Mouse (Mus musculus) lung, embryonic 14.5 days (tissue): ENCODE data around the gene Ppp1r1c. TPM values are rescaled to one million over a fixed set of nuclear protein-coding genes. Genes with fewer than 3 reads are reported as not detected.

ENCODE experiments used
- ATAC-seq: fragments of 200-750 bp; cut with Nextera tagmentation; 2 replicates; pipeline ENCODE4 v1.8.0; 2017; ENCODE audit warnings: mild to moderate bottlenecking, moderate TSS enrichment, moderate library complexity; ENCODE audit not compliant: insufficient read depth
- DNase-seq: peaks from one replicate; pipeline ENCODE4 v3.0.0-alpha.2; 2015
- H3K27ac ChIP-seq: fragments of 300-500 bp; sonication (generic); 2 replicates; pipeline ENCODE4 v1.5.1; 2014; ENCODE audit warnings: low read depth, mild to moderate bottlenecking, moderate library complexity
- H3K27me3 ChIP-seq: fragments of 300-500 bp; sonication (generic); 2 replicates; pipeline ENCODE4 v1.6.1; 2014; ENCODE audit warnings: low read length, control low read depth; ENCODE audit not compliant: insufficient read depth
- H3K36me3 ChIP-seq: fragments of 300-500 bp; sonication (generic); 2 replicates; pipeline ENCODE4 v1.6.1; 2014; ENCODE audit warnings: control low read depth; ENCODE audit not compliant: insufficient read depth
- H3K4me1 ChIP-seq: fragments of 300-500 bp; sonication (generic); 2 replicates; pipeline ENCODE4 v1.6.1; 2014; ENCODE audit warnings: antibody characterized with exemption, control low read depth; ENCODE audit not compliant: insufficient read depth
- H3K4me2 ChIP-seq: fragments of 300-500 bp; sonication (generic); 2 replicates; pipeline ENCODE4 v1.6.1; 2014; ENCODE audit warnings: mild to moderate bottlenecking
- H3K4me3 ChIP-seq: fragments of 300-500 bp; sonication (generic); 2 replicates; pipeline ENCODE4 v1.5.1; 2014; ENCODE audit warnings: low read depth, low read length
- H3K9ac ChIP-seq: fragments of 300-500 bp; sonication (generic); 2 replicates; pipeline ENCODE4 v1.6.1; 2014
- H3K9me3 ChIP-seq: fragments of 300-500 bp; sonication (generic); 2 replicates; pipeline ENCODE4 v1.6.1; 2016; ENCODE audit warnings: low read depth, low read length, control low read depth
- CTCF ChIP-seq: IDR thresholded peaks from 2 replicates; pipeline ENCODE4 v1.5.1; 2016; ENCODE audit warnings: antibody characterized with exemption, low read depth
- whole genome bisulfite sequencing: fragments of 180-500 bp; shearing (Covaris S2); extraction: QIAGEN DNeasy Blood & Tissue Kit; methylation state at CpG from one replicate; pipeline ENCODE4 v1.1.7; 2014; 5-methylcytosine and 5-hydroxymethylcytosine counted together
- polyA plus RNA-seq: library from polyadenylated mRNA; unstranded; fragments of >200 nt; fragmentation: Nextera tagmentation; extraction: Ambion mirVana; gene quantifications from 2 replicates; pipeline ENCODE4 v1.2.1, GENCODE M21; 2014

Gene Ppp1r1c
- polyA plus RNA-seq, 1 experiment from 2014 or later, result not detected

DNA sequence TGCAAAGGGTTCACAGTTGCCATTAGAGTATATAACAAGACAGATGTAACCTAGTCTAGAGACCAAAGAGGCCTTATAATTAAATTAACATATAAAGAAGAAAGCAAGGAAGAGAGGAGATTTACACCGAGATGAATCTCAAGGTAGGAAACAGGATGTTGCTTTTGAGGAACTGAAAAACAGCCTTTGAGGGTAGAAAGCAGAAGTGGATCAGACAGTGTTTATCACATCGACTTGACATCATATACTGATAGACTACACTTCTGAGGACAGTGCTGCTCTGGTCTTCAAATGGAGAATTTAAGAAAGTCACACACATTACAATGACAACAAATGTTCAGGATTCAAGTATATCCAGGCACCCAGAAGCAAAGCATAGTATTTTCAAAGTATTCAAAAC, 34.4 kb downstream of the Ppp1r1c start:
- TF ChIP-seq CTCF, result no peak
- no peaks in the 10 kb centered on the region for H3K27me3 ChIP-seq
- H3K4me1 ChIP-seq, result no peaks in the 10 kb centered on the region
- ATAC-seq, result no peak
- no peak overlapping the region for H3K27ac ChIP-seq
- no peak overlapping the region for H3K4me2 ChIP-seq
- no peak for DNase-seq
- H3K9ac ChIP-seq, result no peak overlapping the region
- H3K36me3 ChIP-seq, result no peaks in the 10 kb centered on the region
- 75% methylated on average over 2 of the region's 2 CpGs for WGBS
- peaks cover 5% of the 10 kb centered on the region; the same call in 1 of the 2 replicates for H3K9me3 ChIP-seq
- no peak overlapping the region for H3K4me3 ChIP-seq

DNA sequence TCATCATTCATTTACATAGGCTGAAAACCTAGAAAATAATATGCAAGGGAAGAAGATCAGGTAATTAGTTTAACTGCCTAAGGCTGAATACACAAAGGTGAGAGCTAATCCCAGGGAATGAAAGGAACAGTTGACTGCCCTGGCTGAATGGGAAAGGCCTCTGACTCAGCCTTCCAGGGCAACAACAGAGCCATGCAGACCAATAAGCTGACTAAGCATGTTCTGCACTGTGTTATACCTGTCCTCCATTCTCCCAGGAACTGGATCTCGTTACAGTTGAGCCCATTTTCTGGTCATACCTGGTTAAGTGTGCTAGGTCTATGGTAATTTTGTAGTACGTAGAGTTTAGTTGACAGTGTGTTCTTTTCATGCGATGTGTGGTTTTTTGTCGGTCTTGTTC, 36.6 kb downstream of the Ppp1r1c start:
- Histone ChIP-seq H3K9ac (no peak overlapping the region), H3K9me3 (no peaks in the 10 kb centered on the region), H3K4me2 (no peak overlapping the region), H3K4me1 (no peaks in the 10 kb centered on the region), H3K36me3 (no peaks in the 10 kb centered on the region), H3K27ac (no peak overlapping the region), H3K27me3 (no peaks in the 10 kb centered on the region), H3K4me3 (no peak overlapping the region)
- no peak for TF ChIP-seq CTCF
- 90% methylated on average over 4 of the region's 4 CpGs for WGBS
- DNase-seq (no peak), ATAC-seq (no peak)

DNA sequence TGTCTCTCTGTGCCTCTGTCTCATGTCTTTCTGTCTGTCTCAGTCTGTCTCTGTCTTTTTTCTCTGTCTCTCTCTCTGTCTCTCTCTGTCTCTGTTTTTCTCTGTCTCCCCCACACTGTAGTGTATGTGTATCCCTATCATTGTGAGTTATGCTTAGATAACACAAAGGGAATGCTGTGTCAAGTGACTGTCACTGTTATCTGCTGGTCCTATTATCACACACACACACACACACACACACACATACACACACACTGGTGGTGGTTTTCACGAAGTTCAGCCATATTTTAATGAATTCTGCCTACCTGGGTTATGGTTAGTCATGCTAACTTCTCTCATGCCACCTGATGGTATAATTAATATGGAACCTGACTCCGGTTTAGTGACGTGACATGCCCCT, 44.1 kb downstream of the Ppp1r1c start:
- DNase-seq (no peak), ATAC-seq (no peak)
- H3K27ac ChIP-seq, result no peak overlapping the region
- WGBS, result 67% methylated on average over 3 of the region's 3 CpGs
- no peak overlapping the region for H3K4me3 ChIP-seq
- no peaks in the 10 kb centered on the region for H3K36me3 ChIP-seq
- H3K4me2 ChIP-seq, result no peak overlapping the region
- no peaks in the 10 kb centered on the region for H3K27me3 ChIP-seq
- no peak overlapping the region for H3K9ac ChIP-seq
- H3K9me3 ChIP-seq, result no peaks in the 10 kb centered on the region
- no peaks in the 10 kb centered on the region for H3K4me1 ChIP-seq
- no peak for TF ChIP-seq CTCF

DNA sequence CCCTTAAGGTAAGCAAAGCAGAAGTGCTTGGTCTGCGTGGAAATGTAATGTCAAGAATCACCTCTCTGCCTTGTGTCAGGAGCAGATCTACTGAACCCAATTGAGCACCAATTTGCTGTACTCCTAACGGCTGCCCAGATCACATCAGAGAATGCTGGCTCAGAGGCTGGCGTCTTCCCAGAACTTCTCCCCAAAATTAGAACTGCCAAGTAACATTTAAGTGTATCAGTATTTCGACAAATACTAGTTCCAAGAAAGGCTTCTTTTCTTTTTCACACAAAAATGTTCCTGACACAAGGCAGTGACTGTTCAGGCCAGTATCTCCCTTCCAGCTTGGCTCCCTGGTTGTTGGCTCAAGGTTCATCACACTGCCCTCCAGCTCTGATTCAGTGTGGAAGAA, 52.4 kb downstream of the Ppp1r1c start:
- 69% methylated on average over 4 of the region's 4 CpGs for WGBS
- TF ChIP-seq CTCF, result no peak
- no peak for DNase-seq

DNA sequence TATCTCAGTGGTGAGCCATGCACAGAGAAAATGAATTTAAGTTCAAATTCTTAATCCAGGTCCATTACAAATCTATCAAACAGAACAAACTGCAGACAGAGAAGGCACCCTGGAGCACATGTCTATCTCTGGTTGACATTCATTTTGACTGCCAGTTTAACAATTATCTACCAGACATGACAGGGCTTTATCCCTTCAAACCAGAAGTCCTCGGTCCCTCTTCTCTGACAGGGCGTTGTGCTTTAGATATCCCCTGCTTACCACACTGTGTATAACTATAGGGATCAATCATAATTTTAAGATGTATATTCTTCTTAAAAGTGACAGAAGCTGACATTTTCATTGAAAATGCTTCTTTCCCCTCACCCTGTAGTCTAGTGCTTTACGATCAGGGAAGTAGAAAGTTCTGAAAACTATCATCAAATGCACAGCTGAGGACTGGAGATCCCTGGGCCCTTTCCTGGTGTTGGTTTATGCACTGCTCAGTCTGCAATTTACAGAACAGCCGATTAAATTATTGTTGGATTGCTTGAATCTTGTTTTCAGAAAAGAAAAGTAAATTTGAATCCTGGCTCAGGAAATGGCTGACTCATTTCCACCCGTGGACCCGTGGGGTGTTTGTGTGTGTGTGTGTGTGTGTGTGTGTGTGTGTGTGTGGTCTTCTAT, 55.3 kb downstream of the Ppp1r1c start:
- 0 out of 2 replicates have a peak, but pooled peaks cover 4% of the 10 kb centered on the region for H3K4me1 ChIP-seq
- no peak overlapping the region for H3K9ac ChIP-seq
- H3K4me3 ChIP-seq, result no peak overlapping the region
- WGBS, result 59% methylated on average over 6 of the region's 6 CpGs
- H3K27me3 ChIP-seq, result no peaks in the 10 kb centered on the region
- ATAC-seq (no peak), DNase-seq (no peak)
- H3K4me2 ChIP-seq, result no peak overlapping the region
- no peak for TF ChIP-seq CTCF
- H3K27ac ChIP-seq, result no peak overlapping the region
- no peaks in the 10 kb centered on the region for H3K36me3 ChIP-seq
- H3K9me3 ChIP-seq, result no peaks in the 10 kb centered on the region

More for the DNA sequence above, 52.4 kb downstream of the Ppp1r1c start:
- Histone ChIP-seq H3K27me3 (no peaks in the 10 kb centered on the region), H3K4me3 (no peak overlapping the region), H3K36me3 (no peaks in the 10 kb centered on the region), H3K27ac (no peak overlapping the region), H3K9ac (no peak overlapping the region), H3K4me2 (no peak overlapping the region), H3K4me1 (no peaks in the 10 kb centered on the region), H3K9me3 (no peaks in the 10 kb centered on the region)
- ATAC-seq, result no peak

DNA sequence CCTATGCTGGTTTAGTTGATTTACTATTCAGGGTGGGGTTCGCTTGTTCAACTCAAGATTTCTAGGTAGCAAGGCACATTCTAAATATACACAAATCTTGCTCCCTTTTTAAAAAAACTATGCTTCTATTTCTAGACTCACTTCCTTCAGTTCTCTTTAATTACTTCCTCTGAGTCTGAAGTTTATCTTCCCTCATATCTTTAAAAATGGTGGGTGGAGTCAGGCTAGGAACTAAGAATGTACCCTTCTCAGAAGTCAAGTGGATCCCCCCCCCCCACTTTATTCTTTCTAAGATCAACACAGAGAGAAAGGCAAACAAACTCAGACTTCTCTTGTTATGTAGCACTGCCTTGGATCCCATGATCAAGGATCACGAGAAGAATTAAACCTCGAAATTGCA, 57.5 kb downstream of the Ppp1r1c start:
- no peak for DNase-seq
- ATAC-seq, result peak; percentile 45; the same call in 1 of the 2 replicates
- 49% methylated on average over 3 of the region's 3 CpGs for WGBS

DNA sequence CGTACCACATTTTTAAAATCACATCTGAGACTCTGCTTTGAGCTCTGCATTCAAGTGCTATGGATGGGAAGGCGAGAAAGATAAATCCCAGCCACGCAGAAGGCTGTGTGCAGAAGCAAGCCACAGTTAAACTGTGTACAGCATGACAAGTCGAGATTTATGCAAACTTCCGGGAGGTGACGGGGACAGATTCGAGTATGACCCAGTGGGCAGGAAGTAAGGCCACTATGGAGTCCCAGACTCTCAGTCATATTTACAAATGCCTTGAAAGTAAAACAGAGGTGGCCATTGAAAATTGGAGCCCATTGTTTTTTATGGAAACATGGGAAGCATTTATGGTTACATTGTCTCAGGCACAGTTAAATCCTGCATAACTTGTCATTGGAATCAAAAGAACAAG, 58.1 kb downstream of the Ppp1r1c start:
- no peaks in the 10 kb centered on the region for H3K9me3 ChIP-seq
- no peak overlapping the region for H3K4me2 ChIP-seq
- no peak overlapping the region for H3K9ac ChIP-seq
- 0 out of 2 replicates have a peak, but pooled peaks cover 4% of the 10 kb centered on the region for H3K4me1 ChIP-seq
- no peak overlapping the region for H3K4me3 ChIP-seq
- ATAC-seq (peak; percentile 75), DNase-seq (peak; percentile 65)
- H3K36me3 ChIP-seq, result no peaks in the 10 kb centered on the region
- H3K27ac ChIP-seq, result no peak overlapping the region
- WGBS, result 20% methylated on average over 7 of the region's 7 CpGs
- H3K27me3 ChIP-seq, result no peaks in the 10 kb centered on the region
- no peak for TF ChIP-seq CTCF

More for the DNA sequence above, 57.5 kb downstream of the Ppp1r1c start:
- H3K27ac ChIP-seq, result no peak overlapping the region
- no peak for TF ChIP-seq CTCF
- no peak overlapping the region for H3K4me2 ChIP-seq
- no peak overlapping the region for H3K4me3 ChIP-seq
- H3K9ac ChIP-seq, result no peak overlapping the region
- H3K9me3 ChIP-seq, result no peaks in the 10 kb centered on the region
- no peaks in the 10 kb centered on the region for H3K27me3 ChIP-seq
- 0 out of 2 replicates have a peak, but pooled peaks cover 4% of the 10 kb centered on the region for H3K4me1 ChIP-seq
- H3K36me3 ChIP-seq, result no peaks in the 10 kb centered on the region
